Mouse (Mus musculus): Measurements from ENCODE around the gene Tmem53.

The Tmem53 gene

GRCm38 (mm10) chr4:117317701-117318190, 66.0 kb downstream of the Tmem53 start:
- DNase-seq: peak; percentile 41
